Mouse (Mus musculus) MEL (cell line): ENCODE data around the gene Ccdc107.

ENCODE experiments used
- CTCF ChIP-seq, 3 experiments: IDR thresholded peaks in 2 of 3; conservative IDR thresholded peaks in 1 of 3; 2 replicates each; pipeline ENCODE4 v1.5.1; 2011 to 2012; ENCODE audit warnings: low read length in 3 of 3, low read depth in 2 of 3, mild to moderate bottlenecking in 2 of 3, improper control_type of control experiment in 1 of 3, inconsistent platforms in 1 of 3, mixed read lengths in 1 of 3, moderate library complexity in 1 of 3; ENCODE audit not compliant: control insufficient read depth in 1 of 3, insufficient read depth in 1 of 3, poor library complexity in 1 of 3, severe bottlenecking in 1 of 3
- ELF1 ChIP-seq: IDR thresholded peaks from 2 replicates; pipeline ENCODE4 v1.6.1; 2014; ENCODE audit warnings: low read depth, mild to moderate bottlenecking, inconsistent platforms, low read length, improper control_type of control experiment, moderate library complexity
- ETS1 ChIP-seq: IDR thresholded peaks from 2 replicates; pipeline ENCODE4 v1.6.1; 2012; ENCODE audit warnings: low read depth, mild to moderate bottlenecking, inconsistent platforms, low read length, improper control_type of control experiment, moderate library complexity
- MXI1 ChIP-seq: IDR thresholded peaks from 2 replicates; pipeline ENCODE4 v1.6.1; 2011; ENCODE audit warnings: mild to moderate bottlenecking, low read depth, low read length, improper control_type of control experiment
- POLR2A ChIP-seq, 2 experiments: IDR thresholded peaks; 2 replicates each; pipeline ENCODE4 v1.6.1; 2011 to 2012; ENCODE audit warnings: low read length in 2 of 2, mild to moderate bottlenecking in 2 of 2, control low read depth in 1 of 2, improper control_type of control experiment in 1 of 2, low read depth in 1 of 2, moderate library complexity in 1 of 2; ENCODE audit not compliant: control insufficient read depth in 1 of 2, insufficient read depth in 1 of 2, poor library complexity in 1 of 2
- TCF12 ChIP-seq: IDR thresholded peaks from 2 replicates; pipeline ENCODE4 v1.6.1; 2014; ENCODE audit warnings: low read depth, mild to moderate bottlenecking, inconsistent platforms, low read length, improper control_type of control experiment, moderate library complexity
- USF1 ChIP-seq: IDR thresholded peaks from 2 replicates; pipeline ENCODE4 v1.6.1; 2014; ENCODE audit warnings: low read depth, mild to moderate bottlenecking, inconsistent platforms, low read length, improper control_type of control experiment, moderate library complexity
- USF2 ChIP-seq, 2 experiments: IDR thresholded peaks; 2 replicates each; pipeline ENCODE4 v1.6.1; 2011 to 2012; ENCODE audit warnings: improper control_type of control experiment in 2 of 2, low read length in 2 of 2, borderline replicate concordance in 1 of 2, inconsistent platforms in 1 of 2, low read depth in 1 of 2, mild to moderate bottlenecking in 1 of 2; ENCODE audit not compliant: insufficient read depth in 1 of 2
- ZMIZ1 ChIP-seq: IDR thresholded peaks from 2 replicates; pipeline ENCODE4 v1.6.1; 2012; ENCODE audit warnings: low read depth, mild to moderate bottlenecking, inconsistent platforms, low read length, improper control_type of control experiment, moderate library complexity

DNA sequence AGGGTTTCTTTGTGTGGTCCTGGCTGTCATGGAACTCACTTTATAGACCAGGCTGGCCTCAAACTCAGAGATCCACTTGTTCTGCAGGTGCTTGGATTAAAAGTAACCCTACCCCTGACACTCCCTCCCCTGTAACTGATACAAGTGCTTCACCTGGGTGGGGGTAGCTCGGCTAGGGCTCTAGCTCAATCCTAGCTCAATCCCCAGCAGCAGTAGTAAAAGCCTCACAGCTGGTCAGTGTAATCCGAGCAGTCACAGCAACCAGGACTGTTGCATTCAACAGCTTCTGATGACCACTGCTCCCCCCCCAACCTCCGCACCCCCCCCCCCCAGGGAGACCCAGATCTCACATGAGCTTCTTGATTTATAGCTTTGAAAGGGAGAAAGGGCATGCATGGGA lies 49.3 kb downstream of the Ccdc107 start:
- TF ChIP-seq ETS1 (no peak), CTCF (IDR thresholded peaks at IDR 0.05 in 2 of 3, conservative IDR thresholded peaks at IDR 0.05 in 1 of 3; ENCODE audit: control insufficient read depth in 1 of 3, insufficient read depth in 1 of 3, low read depth in 2 of 3, low read length in 3 of 3, poor library complexity in 1 of 3, severe bottlenecking in 1 of 3) (no peak), USF1 (no peak), USF2 (IDR thresholded peaks at IDR 0.05; ENCODE audit: borderline replicate concordance in 1 of 2, insufficient read depth in 1 of 2, low read depth in 1 of 2, low read length in 2 of 2) (no peak), ELF1 (no peak), ZMIZ1 (no peak), POLR2A (IDR thresholded peaks at IDR 0.05; ENCODE audit: control insufficient read depth in 1 of 2, insufficient read depth in 1 of 2, low read depth in 1 of 2, low read length in 2 of 2, poor library complexity in 1 of 2) (no peak), TCF12 (no peak), MXI1 (no peak)
